Mouse (Mus musculus) heart, adult 2 months (tissue): ENCODE measurements at regions not wholly inside any gene's neighbourhood (a gene's known extent, or its start where the extent isn't known, plus 50 kb on each side); places are given as distances from the start of the nearest gene placed in this dataset.

Experiments
- DNase-seq, 2 experiments: peaks; one replicate each; pipeline ENCODE4 v3.0.0; 2021
- H3K27ac ChIP-seq: fragments of 200-600 bp; 2 replicates; pipeline ENCODE4 v1.8.1; 2022
- H3K27me3 ChIP-seq: fragments of 200-500 bp; 2 replicates; pipeline ENCODE4 v1.6.1; 2012; ENCODE audit warnings: mild to moderate bottlenecking, low read length, inconsistent platforms, mixed read lengths; ENCODE audit not compliant: control insufficient read depth, insufficient read depth
- H3K36me3 ChIP-seq: fragments of 200-500 bp; 2 replicates; pipeline ENCODE4 v1.6.1; 2012; ENCODE audit warnings: low read length, inconsistent platforms; ENCODE audit not compliant: control insufficient read depth, insufficient read depth
- H3K4me1 ChIP-seq: fragments of 200-500 bp; 2 replicates; pipeline ENCODE4 v1.6.1; 2011; ENCODE audit warnings: low read length; ENCODE audit not compliant: control insufficient read depth, insufficient read depth
- H3K4me3 ChIP-seq: fragments of 200-600 bp; 2 replicates; pipeline ENCODE4 v1.8.1; 2022
- H3K79me2 ChIP-seq: fragments of 200-500 bp; replicated peaks from 2 replicates; pipeline ENCODE4 v1.6.1; 2012; ENCODE audit warnings: mild to moderate bottlenecking, inconsistent platforms, low read length, moderate library complexity, mixed read lengths; ENCODE audit not compliant: control insufficient read depth, insufficient read depth
- H3K9ac ChIP-seq: fragments of 200-500 bp; 2 replicates; pipeline ENCODE4 v1.6.1; 2012; ENCODE audit warnings: low read depth, mild to moderate bottlenecking, control low read depth, inconsistent platforms, low read length, mixed read lengths
- CTCF ChIP-seq: fragments of 200-600 bp; IDR thresholded peaks from 2 replicates; pipeline ENCODE4 v1.8.1; 2022; ENCODE audit warnings: antibody characterized with exemption, mild to moderate bottlenecking, moderate library complexity
- EP300 ChIP-seq: fragments of 200-500 bp; IDR thresholded peaks from 2 replicates; pipeline ENCODE4 v1.6.1; 2011; ENCODE audit warnings: low read depth, low read length, control low read depth; ENCODE audit not compliant: insufficient read depth
- POLR2A ChIP-seq: fragments of 200-500 bp; IDR thresholded peaks from 2 replicates; pipeline ENCODE4 v1.6.1; 2011; ENCODE audit warnings: mild to moderate bottlenecking, low read depth, low read length, control low read depth; ENCODE audit not compliant: insufficient read depth
- WGBS: fragments of 180-500 bp; shearing (Covaris S2); methylation state at CpG from one replicate; pipeline ENCODE4 v1.1.7; 2018; 5-methylcytosine and 5-hydroxymethylcytosine counted together
- intact Hi-C: fragments of 180-260 bp; cut with DNase I; formaldehyde crosslinking; loops from one replicate; pipeline ENCODE4 v1.15.1; 2025

DNA sequence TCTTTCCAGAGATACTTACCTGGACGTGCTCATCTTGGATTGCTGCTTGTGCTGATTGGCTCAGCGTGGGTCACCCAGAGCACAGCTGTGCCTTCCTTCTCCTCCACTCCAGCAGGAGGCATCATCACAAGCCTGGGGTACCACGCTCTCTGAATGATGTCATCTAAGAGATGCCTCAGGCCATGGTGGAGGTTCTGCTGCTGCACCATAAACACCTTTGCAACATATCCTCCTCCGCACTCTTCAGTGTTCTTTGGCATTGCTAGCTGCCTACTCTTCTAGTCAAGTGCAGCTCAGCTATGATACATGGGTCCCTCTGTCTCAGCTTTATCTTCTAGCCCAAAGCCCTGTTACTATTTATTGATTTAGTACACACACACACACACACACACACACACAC, 110.8 kb downstream of the Emp1 start:
- Histone ChIP-seq H3K4me3 (no peak overlapping the region), H3K27ac (no peak overlapping the region), H3K36me3 (no peaks in the 10 kb centered on the region), H3K27me3 (no peaks in the 10 kb centered on the region), H3K9ac (no peak overlapping the region), H3K79me2 (no peaks in the 10 kb centered on the region), H3K4me1 (no peaks in the 10 kb centered on the region)
- 87% methylated on average over 4 of the region's 4 CpGs for WGBS
- intact Hi-C loops, result no loop called here
- DNase-seq, result no peak
- TF ChIP-seq CTCF, result no peak
- no peak for TF ChIP-seq EP300
- TF ChIP-seq POLR2A, result no peak

DNA sequence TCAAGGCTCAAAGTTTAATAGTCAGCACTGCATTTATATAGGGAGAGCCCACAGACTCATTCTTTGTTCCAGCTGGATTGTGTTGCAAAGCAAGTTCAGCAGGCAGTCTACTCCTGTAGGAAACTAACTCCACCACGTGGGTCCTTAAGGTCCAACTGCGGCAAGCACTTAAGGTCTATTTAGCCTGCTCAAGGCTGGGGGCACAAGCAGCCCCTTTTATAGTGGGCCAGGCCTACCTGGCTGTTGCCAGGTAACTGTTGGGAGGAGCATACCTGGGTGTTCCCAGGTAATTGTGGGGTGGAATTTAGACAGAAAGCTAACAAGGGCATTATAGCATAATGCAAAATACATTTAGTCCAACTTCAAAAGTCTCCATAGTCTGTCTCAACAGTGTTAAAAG, 126.5 kb downstream of the Emp1 start:
- TF ChIP-seq CTCF, result no peak
- no peak for TF ChIP-seq EP300
- TF ChIP-seq POLR2A, result no peak
- H3K27ac ChIP-seq, result no peak overlapping the region
- intact Hi-C loops, result no loop called here
- H3K79me2 ChIP-seq, result no peaks in the 10 kb centered on the region
- 77% methylated on average over 2 of the region's 2 CpGs for WGBS
- H3K4me3 ChIP-seq, result no peak overlapping the region
- DNase-seq, result no peak
- no peak overlapping the region for H3K9ac ChIP-seq
- no peaks in the 10 kb centered on the region for H3K4me1 ChIP-seq
- H3K27me3 ChIP-seq, result no peaks in the 10 kb centered on the region
- H3K36me3 ChIP-seq, result no peaks in the 10 kb centered on the region

DNA sequence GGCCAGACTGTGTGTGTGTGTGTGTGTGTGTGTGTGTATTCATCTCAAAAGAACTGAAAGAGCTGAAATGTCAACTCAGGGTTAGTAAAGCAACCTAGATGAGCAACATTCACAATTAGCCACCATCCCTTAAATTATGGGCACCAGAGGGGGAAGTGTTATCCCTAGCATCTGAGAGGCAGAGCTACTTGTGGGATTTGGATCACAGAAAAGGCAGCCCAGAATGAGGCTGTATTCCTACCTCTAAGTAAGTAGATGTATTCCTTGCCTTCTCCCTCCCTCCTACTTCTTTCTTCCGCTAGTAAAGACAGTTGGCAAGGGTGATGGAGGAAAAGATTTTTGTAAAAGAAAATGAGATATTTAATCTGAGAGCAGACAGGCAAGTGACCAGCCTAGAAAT, 131.6 kb downstream of the Emp1 start:
- intact Hi-C loops, result no loop called here
- 65% methylated on average over 1 of the region's 1 CpGs for WGBS
- H3K27me3 ChIP-seq, result no peaks in the 10 kb centered on the region
- H3K4me3 ChIP-seq, result no peak overlapping the region
- H3K36me3 ChIP-seq, result no peaks in the 10 kb centered on the region
- H3K79me2 ChIP-seq, result no peaks in the 10 kb centered on the region
- DNase-seq, result no peak
- H3K4me1 ChIP-seq, result no peaks in the 10 kb centered on the region
- no peak overlapping the region for H3K9ac ChIP-seq
- H3K27ac ChIP-seq, result no peak overlapping the region
- TF ChIP-seq POLR2A (no peak), CTCF (no peak), EP300 (no peak)

DNA sequence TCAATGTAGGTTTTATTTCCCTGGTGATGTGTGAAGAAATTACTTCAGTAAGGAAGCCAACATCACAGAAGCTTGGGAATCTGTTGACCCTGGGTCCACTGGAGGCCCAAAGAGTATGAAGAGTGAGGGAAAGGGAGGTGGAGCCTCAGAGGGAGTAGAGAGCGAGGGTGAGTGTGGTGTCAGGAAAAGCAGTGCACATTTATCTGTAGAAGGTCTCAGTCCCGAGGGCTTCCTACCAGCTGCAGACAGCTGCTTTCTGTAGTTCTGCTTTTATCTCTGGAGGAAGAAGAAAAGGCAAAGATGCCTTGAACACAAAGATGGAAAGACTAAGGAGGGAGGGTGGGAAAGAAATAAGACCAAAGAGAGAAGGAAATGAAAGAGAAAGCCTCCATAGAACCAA, 133.5 kb downstream of the Emp1 start:
- Histone ChIP-seq H3K36me3 (no peaks in the 10 kb centered on the region), H3K4me3 (no peak overlapping the region), H3K27me3 (no peaks in the 10 kb centered on the region), H3K4me1 (no peaks in the 10 kb centered on the region), H3K79me2 (no peaks in the 10 kb centered on the region), H3K9ac (no peak overlapping the region), H3K27ac (no peak overlapping the region)
- TF ChIP-seq POLR2A (no peak), EP300 (no peak), CTCF (no peak)
- WGBS, result 15% methylated on average over 2 of the region's 2 CpGs
- intact Hi-C loops, result no loop called here
- DNase-seq, result peak; percentile 21 to 24

DNA sequence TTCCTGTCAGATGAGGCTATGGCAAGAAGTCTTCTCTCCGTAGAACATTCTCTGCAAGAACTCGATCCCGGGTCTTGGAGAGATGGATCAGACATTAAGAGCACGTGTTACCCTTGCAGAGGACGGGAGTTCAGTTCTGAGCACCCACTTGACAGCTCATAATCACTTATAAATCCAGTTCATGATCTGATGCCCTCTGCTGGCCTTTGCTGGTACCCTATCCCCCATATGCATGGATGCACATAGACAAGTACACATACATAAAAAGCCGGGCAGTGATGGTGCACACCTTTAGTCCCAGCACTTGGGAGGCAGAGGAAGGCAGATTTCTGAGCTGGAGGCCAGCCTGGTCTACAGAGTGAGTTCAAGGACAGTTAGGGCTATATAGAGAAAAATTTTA, 136.2 kb downstream of the Emp1 start:
- no peak for DNase-seq
- TF ChIP-seq EP300, result no peak
- no peak for TF ChIP-seq CTCF
- TF ChIP-seq POLR2A, result no peak
- no peaks in the 10 kb centered on the region for H3K79me2 ChIP-seq
- no peaks in the 10 kb centered on the region for H3K27me3 ChIP-seq
- H3K4me1 ChIP-seq, result no peaks in the 10 kb centered on the region
- H3K36me3 ChIP-seq, result no peaks in the 10 kb centered on the region
- intact Hi-C loops, result no loop called here
- WGBS, result 85% methylated on average over 6 of the region's 6 CpGs
- no peak overlapping the region for H3K4me3 ChIP-seq
- H3K9ac ChIP-seq, result no peak overlapping the region
- no peak overlapping the region for H3K27ac ChIP-seq

DNA sequence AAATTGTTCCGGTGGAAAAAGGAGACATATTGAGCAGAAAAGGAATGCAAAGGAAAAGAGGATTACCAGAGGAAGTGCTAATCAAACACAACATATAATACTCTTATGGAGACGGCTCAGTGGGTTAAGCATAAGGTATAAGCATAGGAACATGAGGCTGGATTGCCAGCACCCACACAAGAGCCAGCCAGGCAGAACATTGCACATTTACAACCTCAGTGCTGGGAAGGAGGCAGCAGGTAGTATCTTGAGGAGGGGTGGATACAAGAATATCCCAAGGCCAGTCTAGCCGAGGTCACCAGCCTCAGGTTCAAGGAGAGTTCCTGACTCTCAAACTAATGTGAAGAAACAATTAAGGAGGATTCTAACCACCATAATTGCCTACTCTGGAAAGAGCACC, 138.0 kb downstream of the Emp1 start:
- H3K4me1 ChIP-seq, result no peaks in the 10 kb centered on the region
- no peak for DNase-seq
- H3K4me3 ChIP-seq, result no peak overlapping the region
- WGBS, result 73% methylated on average over 3 of the region's 3 CpGs
- no peak for TF ChIP-seq EP300
- H3K9ac ChIP-seq, result no peak overlapping the region
- intact Hi-C loops, result no loop called here
- H3K79me2 ChIP-seq, result no peaks in the 10 kb centered on the region
- no peaks in the 10 kb centered on the region for H3K36me3 ChIP-seq
- no peak overlapping the region for H3K27ac ChIP-seq
- H3K27me3 ChIP-seq, result no peaks in the 10 kb centered on the region

DNA sequence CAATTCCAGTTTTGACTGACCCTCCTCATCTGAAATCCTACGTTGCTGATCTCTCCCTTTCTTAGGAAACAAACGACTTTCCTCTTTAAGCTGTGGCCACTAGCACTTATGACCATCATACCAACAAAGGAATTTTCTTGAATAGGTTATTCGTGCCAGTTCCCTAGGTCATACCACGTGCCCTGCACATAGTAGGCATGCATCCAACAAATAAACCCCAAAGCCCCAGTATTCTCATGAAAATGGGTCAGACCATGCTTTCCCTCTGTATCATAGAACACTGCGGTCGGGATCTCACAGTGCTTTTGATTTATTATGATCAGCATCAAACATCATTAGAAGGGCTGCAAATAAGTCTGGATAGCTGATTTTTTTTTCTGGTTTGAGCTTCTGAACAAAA, 139.4 kb downstream of the Emp1 start:
- H3K4me3 ChIP-seq, result no peak overlapping the region
- 83% methylated on average over 6 of the region's 6 CpGs for WGBS
- no peak overlapping the region for H3K9ac ChIP-seq
- DNase-seq, result no peak
- H3K36me3 ChIP-seq, result no peaks in the 10 kb centered on the region
- H3K27me3 ChIP-seq, result no peaks in the 10 kb centered on the region
- intact Hi-C loops, result no loop called here
- no peaks in the 10 kb centered on the region for H3K79me2 ChIP-seq
- H3K4me1 ChIP-seq, result no peaks in the 10 kb centered on the region
- TF ChIP-seq EP300, result no peak
- TF ChIP-seq CTCF, result no peak
- TF ChIP-seq POLR2A, result no peak
- H3K27ac ChIP-seq, result no peak overlapping the region
